Mouse (Mus musculus) midbrain, postnatal 0 days (tissue): ENCODE measurements around the gene Tbx4. TPM values are rescaled to one million over a fixed set of nuclear protein-coding genes. Genes with fewer than 3 reads are reported as not detected.
A peak's percentile ranks its signal among the peaks of the same experiment; 100 is the strongest.

Experiments used
- ATAC-seq: fragments of 200-750 bp; cut with Nextera tagmentation; 2 replicates; pipeline ENCODE4 v1.8.0; 2017; ENCODE audit warnings: moderate number of reproducible peaks, mild to moderate bottlenecking, moderate TSS enrichment, moderate library complexity; ENCODE audit not compliant: low FRiP score
- DNase-seq: peaks from one replicate; pipeline ENCODE4 v3.0.0-alpha.2; 2015; ENCODE audit warnings: low spot score
- H3K27ac ChIP-seq: fragments of 300-500 bp; sonication (generic); 2 replicates; pipeline ENCODE4 v1.5.1; 2014; ENCODE audit warnings: low read depth, mild to moderate bottlenecking, low read length, mixed read lengths
- H3K27me3 ChIP-seq: fragments of 300-500 bp; sonication (generic); 2 replicates; pipeline ENCODE4 v1.6.1; 2014; ENCODE audit warnings: low read length, control low read depth, mixed read lengths; ENCODE audit not compliant: insufficient read depth
- H3K36me3 ChIP-seq: fragments of 300-500 bp; sonication (generic); 2 replicates; pipeline ENCODE4 v1.6.1; 2014; ENCODE audit warnings: low read length, control low read depth, mixed read lengths; ENCODE audit not compliant: insufficient read depth
- H3K4me1 ChIP-seq: fragments of 300-500 bp; sonication (generic); 2 replicates; pipeline ENCODE4 v1.6.1; 2014; ENCODE audit warnings: mild to moderate bottlenecking, control low read depth, antibody characterized with exemption, low read length, mixed read lengths; ENCODE audit not compliant: insufficient read depth
- H3K4me2 ChIP-seq: fragments of 300-500 bp; sonication (generic); 2 replicates; pipeline ENCODE4 v1.6.1; 2014; ENCODE audit warnings: low read depth, mild to moderate bottlenecking, low read length, mixed read lengths; ENCODE audit not compliant: poor library complexity, severe bottlenecking
- H3K4me3 ChIP-seq: fragments of 300-500 bp; sonication (generic); 2 replicates; pipeline ENCODE4 v1.5.1; 2014; ENCODE audit warnings: low read depth, mild to moderate bottlenecking, low read length, moderate library complexity
- H3K9ac ChIP-seq: fragments of 300-500 bp; sonication (generic); replicated peaks from 2 replicates; pipeline ENCODE4 v1.6.1; 2014; ENCODE audit warnings: mild to moderate bottlenecking, low read length, moderate library complexity, mixed read lengths; ENCODE audit not compliant: poor library complexity, severe bottlenecking
- H3K9me3 ChIP-seq: fragments of 300-500 bp; sonication (generic); 2 replicates; pipeline ENCODE4 v1.6.1; 2016; ENCODE audit warnings: low read length, control low read depth
- CTCF ChIP-seq: IDR thresholded peaks from 2 replicates; pipeline ENCODE4 v1.5.1; 2016; ENCODE audit warnings: antibody characterized with exemption, mild to moderate bottlenecking
- WGBS: fragments of 180-500 bp; shearing (Covaris S2); extraction: QIAGEN DNeasy Blood & Tissue Kit; methylation state at CpG from one replicate; pipeline ENCODE4 v1.1.7; 2014; 5-methylcytosine and 5-hydroxymethylcytosine counted together
- polyA plus RNA-seq: library from polyadenylated mRNA; unstranded; fragments of >200 nt; fragmentation: Nextera tagmentation; extraction: Ambion mirVana; gene quantifications from 2 replicates; pipeline ENCODE4 v1.2.1, GENCODE M21; 2015
- total RNA-seq: library from RNA; depleted of rRNA; stranded (reverse); fragments of >200 nt; gene quantifications from 2 replicates; pipeline ENCODE4 v1.2.3, GENCODE M21; 2014

Tbx4 gene
- total and polyA plus RNA-seq, 2 experiments from 2014 or later, result 0.20 to 0.27 TPM

DNA sequence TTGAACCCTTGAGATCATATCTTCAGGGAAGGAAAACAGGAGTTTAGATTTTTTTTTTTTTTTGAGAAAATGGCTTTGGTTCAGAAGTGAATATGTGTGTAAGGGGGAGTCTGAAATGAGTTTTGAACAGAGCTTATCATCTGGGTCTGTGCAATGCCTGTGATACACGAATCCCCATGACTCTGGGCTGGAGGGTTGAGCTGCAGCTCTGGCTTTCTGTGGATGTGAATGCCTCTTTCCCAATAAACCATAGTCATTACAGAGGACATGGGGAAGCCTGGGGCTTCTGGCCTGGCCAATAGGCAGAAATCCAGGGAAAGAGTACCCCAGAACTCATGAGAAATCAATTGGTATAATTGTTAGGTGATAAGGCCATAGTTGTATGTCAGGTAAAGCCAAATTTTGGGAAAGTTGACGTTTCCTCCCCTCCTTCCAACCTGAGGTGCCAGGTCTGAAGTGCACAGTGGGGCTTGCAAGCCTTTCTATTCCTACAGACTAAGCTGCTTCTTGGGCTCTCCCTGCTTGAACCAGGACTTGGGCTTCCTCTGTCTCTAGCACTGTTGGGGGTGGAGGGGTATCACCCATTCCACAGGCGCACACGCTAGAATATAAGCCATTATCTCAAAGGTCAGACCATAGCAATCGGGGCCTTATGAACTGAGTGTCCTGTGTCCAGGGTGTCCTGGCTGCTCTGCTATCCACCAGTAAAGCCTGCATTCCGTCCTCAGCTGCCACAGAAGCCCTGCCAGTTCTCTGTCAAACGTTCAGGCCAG lies 46.8 kb upstream of the Tbx4 start:
- no peak overlapping the region for H3K4me2 ChIP-seq
- no peak overlapping the region for H3K27ac ChIP-seq
- H3K27me3 ChIP-seq, result peaks cover 92% of the 10 kb centered on the region
- 19% methylated on average over 7 of the region's 7 CpGs for WGBS
- ATAC-seq, result no peak
- no peaks in the 10 kb centered on the region for H3K9me3 ChIP-seq
- no peak for TF ChIP-seq CTCF
- no peak overlapping the region for H3K9ac ChIP-seq
- H3K36me3 ChIP-seq, result no peaks in the 10 kb centered on the region
- peaks cover 12% of the 10 kb centered on the region; the same call in 1 of the 2 replicates for H3K4me1 ChIP-seq
- H3K4me3 ChIP-seq, result no peak overlapping the region
- DNase-seq, result no peak

DNA sequence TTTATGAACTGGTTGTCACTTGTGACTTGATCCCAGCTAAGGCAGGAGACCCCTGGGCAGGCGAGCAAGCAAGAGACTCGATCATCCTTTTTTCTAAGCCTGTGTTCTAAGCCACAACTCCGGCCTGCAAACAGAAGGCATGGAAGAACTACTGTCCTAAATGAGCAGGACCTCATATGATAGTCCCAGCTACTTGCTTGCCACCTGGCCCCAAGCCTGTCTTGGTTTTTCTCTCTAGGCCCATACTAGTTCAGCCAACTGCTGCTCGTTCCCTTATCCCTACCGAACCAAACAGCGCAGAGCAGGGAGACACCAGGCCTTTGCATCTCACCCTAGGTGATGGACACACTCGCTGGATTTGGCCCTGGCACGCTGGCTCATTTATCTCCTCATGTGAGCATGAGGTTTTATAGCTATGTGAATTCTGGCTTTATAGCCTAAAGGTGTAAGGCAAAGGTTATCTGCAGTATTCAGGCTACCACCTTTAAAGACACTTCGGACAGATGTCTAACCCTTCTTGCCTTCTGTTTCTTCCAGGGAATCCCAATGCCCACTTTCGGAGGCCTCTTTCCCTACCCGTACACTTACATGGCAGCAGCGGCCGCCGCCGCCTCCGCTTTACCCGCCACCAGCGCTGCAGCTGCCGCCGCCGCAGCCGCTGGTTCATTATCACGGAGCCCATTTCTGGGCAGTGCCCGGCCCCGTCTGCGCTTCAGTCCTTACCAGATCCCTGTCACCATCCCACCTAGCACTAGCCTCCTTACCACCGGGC lies 46.0 kb upstream of the Tbx4 start:
- WGBS, result 8% methylated on average over 27 of the region's 27 CpGs
- ATAC-seq, result no peak
- Histone ChIP-seq H3K9me3 (no peaks in the 10 kb centered on the region), H3K4me2 (peak overlapping the region; percentile 22; the same call in 1 of the 2 replicates), H3K27me3 (peaks cover 92% of the 10 kb centered on the region), H3K36me3 (no peaks in the 10 kb centered on the region), H3K9ac (no peak overlapping the region), H3K4me3 (no peak overlapping the region; the same call in 1 of the 2 replicates), H3K27ac (no peak overlapping the region), H3K4me1 (peaks cover 12% of the 10 kb centered on the region; the same call in 1 of the 2 replicates)
- DNase-seq, result no peak
- no peak for TF ChIP-seq CTCF

DNA sequence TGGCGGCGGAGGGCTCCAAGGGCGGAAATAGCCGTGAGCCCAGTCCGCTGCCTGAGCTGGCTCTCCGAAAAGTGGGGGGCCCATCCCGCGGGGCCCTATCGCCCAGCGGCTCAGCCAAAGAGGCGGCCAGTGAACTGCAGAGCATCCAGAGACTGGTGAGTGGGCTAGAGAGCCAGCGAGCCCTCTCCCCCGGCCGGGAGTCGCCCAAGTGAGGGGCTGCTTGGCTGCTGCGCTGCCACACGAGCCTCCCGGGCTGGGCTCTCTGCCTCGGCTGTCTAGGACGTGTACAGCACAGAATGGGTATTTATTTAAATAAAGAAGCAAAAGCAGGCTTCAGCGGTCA lies 45.4 kb upstream of the Tbx4 start:
- Histone ChIP-seq H3K27me3 (peaks cover 92% of the 10 kb centered on the region), H3K9ac (no peak overlapping the region), H3K27ac (no peak overlapping the region), H3K36me3 (no peaks in the 10 kb centered on the region), H3K4me1 (peaks cover 12% of the 10 kb centered on the region; the same call in 1 of the 2 replicates), H3K9me3 (no peaks in the 10 kb centered on the region), H3K4me2 (peak overlapping the region; percentile 22; the same call in 1 of the 2 replicates), H3K4me3 (no peak overlapping the region; the same call in 1 of the 2 replicates)
- TF ChIP-seq CTCF, result no peak
- ATAC-seq (no peak), DNase-seq (no peak)
- WGBS, result 2% methylated on average over 21 of the region's 21 CpGs

DNA sequence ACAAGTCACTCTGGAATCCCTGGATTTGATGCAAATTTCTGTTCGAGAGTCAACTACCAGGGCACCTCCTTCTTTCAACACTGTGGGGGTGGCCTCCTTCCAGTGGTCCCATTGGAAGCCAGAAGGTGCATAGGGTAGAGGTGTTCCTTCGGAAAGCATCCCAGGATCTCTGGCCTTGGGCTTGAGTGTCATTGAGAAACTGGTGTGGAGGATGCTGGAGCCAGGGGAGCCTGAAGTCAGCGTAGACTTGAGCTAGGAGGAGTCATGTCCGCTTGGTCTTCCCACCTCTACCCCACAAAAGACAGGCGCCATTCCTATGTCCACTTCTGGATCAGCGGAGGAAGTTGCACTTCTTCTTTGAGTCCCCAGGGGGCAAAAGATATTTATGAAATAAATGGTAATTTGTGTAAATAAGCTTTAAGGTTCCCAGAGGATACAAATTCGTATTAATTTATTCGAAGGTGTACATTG lies 45.0 kb upstream of the Tbx4 start:
- Histone ChIP-seq H3K27me3 (peaks cover 92% of the 10 kb centered on the region), H3K4me2 (no peak overlapping the region), H3K36me3 (no peaks in the 10 kb centered on the region), H3K9ac (no peak overlapping the region), H3K4me1 (peaks cover 12% of the 10 kb centered on the region; the same call in 1 of the 2 replicates), H3K4me3 (no peak overlapping the region; the same call in 1 of the 2 replicates), H3K9me3 (no peaks in the 10 kb centered on the region), H3K27ac (no peak overlapping the region)
- DNase-seq (no peak), ATAC-seq (no peak)
- 6% methylated on average over 8 of the region's 8 CpGs for WGBS
- peak; percentile 27 for TF ChIP-seq CTCF

DNA sequence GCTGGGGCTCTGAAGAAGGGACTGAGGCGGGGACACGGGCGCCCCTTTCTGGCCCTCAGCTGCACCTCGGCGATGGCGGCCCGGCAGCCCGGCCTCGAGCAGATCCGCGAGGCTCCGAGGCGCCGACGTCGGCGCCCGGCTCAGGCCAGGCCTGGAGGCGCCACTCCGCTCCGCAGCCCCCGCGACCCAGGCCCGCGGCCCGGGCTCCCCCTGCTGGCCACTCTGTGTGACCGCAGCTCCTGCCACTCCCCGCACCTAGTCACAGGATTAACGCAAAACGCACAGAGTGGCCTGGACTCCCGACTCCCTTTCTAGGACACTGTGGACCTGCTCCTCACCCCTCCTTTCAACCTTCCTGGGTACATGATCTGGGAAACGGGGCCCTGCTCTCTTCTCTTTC lies 44.2 kb upstream of the Tbx4 start:
- peak overlapping the region; percentile 28 for H3K4me3 ChIP-seq
- H3K9me3 ChIP-seq, result no peaks in the 10 kb centered on the region
- no peaks in the 10 kb centered on the region for H3K36me3 ChIP-seq
- H3K4me1 ChIP-seq, result peaks cover 12% of the 10 kb centered on the region; the same call in 1 of the 2 replicates
- no peak overlapping the region for H3K27ac ChIP-seq
- peak; percentile 75 for TF ChIP-seq CTCF
- H3K4me2 ChIP-seq, result peak overlapping the region; percentile 57
- H3K9ac ChIP-seq, result 0 out of 2 replicates have a peak overlapping the region, but pooled peaks have one; percentile 29
- peaks cover 91% of the 10 kb centered on the region for H3K27me3 ChIP-seq
- ATAC-seq (peak; percentile 64), DNase-seq (peak; percentile 74)
- 1% methylated on average over 29 of the region's 32 CpGs for WGBS
